Mouse (Mus musculus) heart, adult 18-20 months (tissue): ENCODE measurements around the gene Olfr370. TPM values are rescaled to one million over a fixed set of nuclear protein-coding genes. Genes with fewer than 3 reads are reported as not detected.
A peak's percentile ranks its signal among the peaks of the same experiment; 100 is the strongest.

Experiments
- DNase-seq, 2 experiments: peaks; one replicate each; pipeline ENCODE4 v3.0.0; 2021 to 2022; ENCODE audit warnings: mixed read lengths in 1 of 2
- total RNA-seq, 2 experiments: library from RNA; stranded (reverse); gene quantifications; 2 replicates each; pipeline ENCODE4 v1.2.3; 2021

Olfr370 gene
- total RNA-seq, 2 experiments from 2014 or later, result not detected

- peak; percentile 56 to 76 for DNase-seq
Observed at GRCm38 (mm10) chr8:83575561-83576515, 40.3 kb downstream of the Olfr370 start.

DNA sequence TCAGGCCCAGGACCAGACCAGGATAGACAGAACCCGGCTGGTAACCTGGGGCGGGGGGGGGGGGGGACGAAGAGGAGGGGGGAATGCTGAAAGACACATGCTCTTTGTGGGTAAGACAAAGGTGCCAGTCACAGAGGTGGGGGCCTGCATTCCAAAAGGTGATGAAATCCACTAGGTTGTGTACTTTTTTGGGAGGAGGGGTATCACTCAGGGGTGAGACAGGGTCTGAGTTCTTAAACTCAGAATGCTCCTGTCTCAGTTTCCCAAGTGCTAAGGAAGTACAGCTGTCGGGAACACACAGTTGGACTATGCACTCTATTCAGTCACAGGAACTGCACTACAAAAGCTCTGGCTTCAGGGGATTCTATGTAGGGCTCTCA, 40.9 kb downstream of the Olfr370 start:
- peak in 1 of 2 experiments; percentile 17 for DNase-seq

DNA sequence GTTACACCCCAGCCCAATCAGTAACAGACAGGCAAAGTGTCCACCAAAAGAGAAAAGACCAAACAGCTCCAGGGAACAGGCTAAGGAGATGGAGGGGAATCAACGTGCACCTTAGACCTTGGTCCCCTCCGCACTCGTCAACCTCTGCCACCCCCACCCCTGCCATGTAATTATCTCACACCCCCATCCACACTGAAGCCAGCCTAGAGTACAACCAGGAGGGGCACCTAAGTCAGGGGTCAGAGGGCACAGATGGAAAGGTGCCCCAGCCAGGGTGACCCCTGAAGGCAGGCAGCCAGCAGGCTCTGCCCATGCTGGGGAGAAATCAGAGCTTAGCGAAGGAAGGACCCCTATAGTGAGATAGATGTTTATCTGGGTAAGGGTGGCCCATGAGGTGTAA, 41.3 kb downstream of the Olfr370 start:
- DNase-seq, result peak in 1 of 2 experiments; percentile 31

DNA sequence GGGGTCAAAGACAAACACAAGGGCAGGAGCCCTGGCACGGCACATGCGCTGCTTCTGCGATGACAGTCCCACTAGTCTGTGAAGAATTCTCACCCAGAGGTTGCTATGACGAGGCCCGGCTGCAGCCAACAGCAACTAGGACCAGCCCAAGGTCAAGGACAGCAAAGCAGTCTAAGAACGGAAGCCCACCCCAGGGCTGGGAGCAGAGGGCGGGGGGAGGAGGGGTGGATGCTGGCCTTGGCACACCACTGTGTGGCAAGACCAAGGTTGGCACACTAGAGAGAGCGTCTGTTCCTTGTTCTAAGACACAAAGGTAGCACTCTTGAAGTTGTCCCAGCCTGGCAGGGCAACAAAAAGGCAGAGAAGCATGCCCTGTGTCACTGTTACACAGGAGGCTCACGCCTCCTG, 41.8 kb downstream of the Olfr370 start:
- peak; percentile 67 to 76 for DNase-seq

DNA sequence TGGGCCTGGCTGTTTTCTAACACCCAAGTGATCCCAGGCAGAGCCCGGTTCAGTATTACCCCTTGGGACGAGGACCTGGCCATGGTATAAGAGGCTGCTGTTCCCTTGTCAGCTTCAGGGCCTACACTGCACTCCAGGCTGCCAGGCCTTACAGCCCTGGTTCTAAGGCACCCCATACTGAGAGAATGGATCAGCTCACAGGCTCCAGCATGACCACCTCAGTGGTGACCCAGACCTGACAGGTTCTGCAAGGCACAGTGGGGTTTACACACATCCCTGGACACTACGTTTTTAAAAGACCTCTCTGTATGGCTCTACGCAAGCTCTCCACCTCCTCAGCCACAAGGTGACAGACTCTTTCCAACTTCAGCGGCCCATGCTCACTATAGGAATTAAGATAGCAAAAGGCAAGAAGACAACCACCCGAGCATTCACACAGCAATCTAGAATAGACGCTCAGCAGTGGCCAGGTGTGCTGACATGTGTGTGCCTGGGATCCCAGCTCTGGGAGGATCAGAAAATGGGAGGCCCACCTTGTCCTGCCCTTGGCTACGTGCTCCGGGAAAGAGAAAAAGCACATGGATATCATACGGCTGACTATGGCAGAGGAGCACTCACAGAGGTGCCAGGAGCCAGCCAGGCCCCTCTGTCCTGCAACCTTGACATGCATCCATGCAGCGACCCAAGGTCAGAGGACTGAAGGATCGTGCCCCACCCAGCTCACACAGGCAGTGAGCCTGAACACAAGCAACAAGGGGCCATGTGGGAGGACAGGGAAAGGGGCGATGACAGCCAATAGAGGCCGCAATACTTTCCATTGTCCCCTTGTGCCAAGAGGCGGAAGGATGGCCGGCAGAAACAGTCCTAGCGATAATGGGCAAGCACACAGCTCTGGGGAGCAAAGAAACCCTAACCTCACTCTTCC, 42.8 kb downstream of the Olfr370 start:
- DNase-seq, result peak; percentile 51 to 57

DNA sequence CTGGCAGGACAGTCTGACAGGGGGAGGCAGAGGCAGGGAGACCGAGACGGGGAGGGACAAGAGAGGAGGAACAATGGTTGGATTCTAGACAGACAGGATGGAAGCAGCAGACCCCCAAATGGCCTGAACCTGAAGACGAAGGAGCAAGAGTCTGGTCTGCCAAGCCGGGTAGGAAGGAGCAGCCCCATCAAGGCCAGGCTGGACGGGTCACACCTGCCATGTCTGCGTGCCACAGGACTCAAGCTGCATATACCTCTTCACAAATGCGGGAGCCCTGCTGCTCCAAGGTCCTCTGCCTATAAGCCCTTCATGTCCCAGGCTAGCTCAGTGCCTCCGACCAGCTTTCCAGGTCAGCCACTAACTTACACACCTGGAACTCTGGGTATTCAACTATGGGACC, 44.1 kb downstream of the Olfr370 start:
- no peak for DNase-seq

DNA sequence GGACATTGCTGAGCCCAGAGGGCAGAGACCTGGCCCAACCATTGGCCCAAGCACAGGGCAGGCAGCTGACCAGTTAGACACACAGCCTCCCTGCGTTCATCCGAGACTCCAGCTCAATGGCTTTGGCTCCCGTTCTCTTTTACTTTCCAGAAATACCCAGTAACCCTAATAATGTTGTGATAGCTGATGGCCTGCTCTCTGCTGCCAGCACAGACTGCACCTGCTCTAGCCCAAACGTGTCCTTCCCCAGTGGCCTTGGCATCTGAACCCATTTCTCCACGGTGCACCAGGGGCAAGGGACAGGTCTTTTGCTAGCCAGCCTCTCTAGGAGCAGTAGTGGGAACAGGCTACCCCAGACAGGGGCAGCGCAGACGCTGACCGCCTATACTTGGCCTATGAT, 45.2 kb downstream of the Olfr370 start:
- peak; percentile 43 to 61 for DNase-seq

DNA sequence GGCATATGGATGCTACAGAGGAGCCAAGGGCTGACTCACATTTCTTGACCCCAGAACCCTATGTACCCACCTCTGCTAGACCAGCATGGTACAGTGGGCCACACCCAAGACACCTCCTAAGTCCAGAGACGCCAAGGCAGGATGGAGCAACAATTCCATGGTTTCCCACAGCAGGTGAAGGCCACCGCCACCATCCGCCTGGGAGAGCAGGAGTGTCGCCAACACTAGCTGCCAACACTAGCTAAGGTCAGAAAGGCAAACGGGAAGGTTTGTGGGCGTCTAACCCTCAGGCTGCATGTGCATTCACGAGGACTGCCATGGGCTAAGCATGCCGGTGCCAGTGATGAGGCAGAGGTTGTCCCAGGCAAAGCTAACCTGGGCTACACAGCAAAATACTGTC, 46.6 kb downstream of the Olfr370 start:
- peak in 1 of 2 experiments; percentile 11 for DNase-seq

- peak in 1 of 2 experiments; percentile 2 for DNase-seq
Observed at GRCm38 (mm10) chr8:83583236-83583635, 47.7 kb downstream of the Olfr370 start.

- no peak for DNase-seq
Observed at GRCm38 (mm10) chr8:83584771-83585170, 49.2 kb downstream of the Olfr370 start.

DNA sequence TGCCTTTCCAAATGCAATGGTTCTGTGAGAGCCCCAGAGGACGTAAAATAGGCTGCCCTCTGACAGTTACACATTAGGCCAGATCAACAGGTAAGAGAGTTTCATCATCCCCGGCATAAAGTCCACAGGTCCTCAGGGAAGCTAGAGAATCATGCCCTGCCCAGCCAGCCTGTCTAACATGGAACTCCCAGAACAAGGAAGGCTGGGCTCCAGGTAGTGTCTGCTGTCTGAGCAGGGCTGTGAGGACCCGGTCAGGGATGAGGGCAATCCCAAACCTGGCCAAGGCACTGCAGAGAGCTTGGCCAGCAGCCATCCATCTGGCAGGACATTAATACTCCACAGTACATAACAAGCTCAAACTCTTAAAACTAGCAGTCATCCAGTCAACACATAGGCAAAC, 49.8 kb downstream of the Olfr370 start:
- DNase-seq, result peak in 1 of 2 experiments; percentile 53

GRCm38 (mm10) chr8:83587644-83588043, 52.1 kb downstream of the Olfr370 start:
- no peak for DNase-seq

- no peak for DNase-seq
Observed at GRCm38 (mm10) chr8:83588886-83589285, 53.3 kb downstream of the Olfr370 start.

- no peak for DNase-seq
Observed at GRCm38 (mm10) chr8:83590488-83591023, 55.0 kb downstream of the Olfr370 start.

GRCm38 (mm10) chr8:83592682-83593081, 57.1 kb downstream of the Olfr370 start:
- no peak for DNase-seq

- no peak for DNase-seq
Observed at GRCm38 (mm10) chr8:83593325-83594166, 58.0 kb downstream of the Olfr370 start.

GRCm38 (mm10) chr8:83594167-83595049, 58.8 kb downstream of the Olfr370 start:
- DNase-seq, result peak; percentile 95 to 98
